Mouse (Mus musculus) heart, postnatal 10 days (tissue): Measurements from ENCODE around the gene Abcg5. TPM values are rescaled to one million over a fixed set of nuclear protein-coding genes. Genes with fewer than 3 reads are reported as not detected.

Experiments
- DNase-seq, 2 experiments: peaks; one replicate each; pipeline ENCODE4 v3.0.0; 2021
- intact Hi-C: fragments of 180-260 bp; cut with DNase I; formaldehyde crosslinking; loops from one replicate; pipeline ENCODE4 v1.15.1; 2025
- total RNA-seq, 2 experiments: library from RNA; stranded (reverse); gene quantifications; 2 replicates each; pipeline ENCODE4 v1.2.3; 2021

The Abcg5 gene
- total RNA-seq, 2 experiments from 2014 or later, result not detected

- intact Hi-C loops, result no loop called here
- DNase-seq, result no peak
Observed at GRCm38 (mm10) chr17:84616526-84617074, 66.2 kb downstream of the Abcg5 start.

GRCm38 (mm10) chr17:84615811-84616210, 67.0 kb downstream of the Abcg5 start:
- intact Hi-C loops, result no loop called here

GRCm38 (mm10) chr17:84611971-84612370, 70.8 kb downstream of the Abcg5 start:
- DNase-seq, result no peak
- intact Hi-C loops, result no loop called here

More at GRCm38 (mm10) chr17:84615811-84616210, 67.0 kb downstream of the Abcg5 start:
- no peak for DNase-seq

GRCm38 (mm10) chr17:84611500-84611899, 71.3 kb downstream of the Abcg5 start:
- peak; percentile 32 to 43 for DNase-seq
- intact Hi-C loops, result no loop called here

GRCm38 (mm10) chr17:84608606-84609005, 74.2 kb downstream of the Abcg5 start:
- DNase-seq, result no peak
- intact Hi-C loops, result no loop called here

Other genes starting within 250 kb of the Abcg5 start
- gene Thada, start 216.8 kb downstream of the Abcg5 start, total RNA-seq, result 10 to 100 TPM in 1 of 2 experiments, 1 to 10 TPM in 1; 8.8 to 11.7 TPM
- gene Plekhh2, start 171.1 kb downstream of the Abcg5 start, total RNA-seq, result 1 to 10 TPM; 6.3 to 7.0 TPM
- 1 to 10 TPM; 4.3 to 5.0 TPM for gene Dync2li1, start 56.5 kb downstream of the Abcg5 start, total RNA-seq
- not detected for gene Abcg8, start 6.7 kb downstream of the Abcg5 start, total RNA-seq
- gene Lrpprc, start 107.8 kb upstream of the Abcg5 start, total RNA-seq, result 100 to 1,000 TPM; 152 to 158 TPM